Mouse (Mus musculus) hindlimb bud, embryonic 11.5 days (tissue): ENCODE data around the gene Ccdc181.
A peak's percentile ranks its signal among the peaks of the same experiment; 100 is the strongest.
"Not testable (repeated sequence)": the region's sequence is repeated elsewhere in the genome, so short reads cannot be mapped to it uniquely, and the experiment has no call there.

Experiments
- DNase-seq: peaks from one replicate; pipeline ENCODE4 v3.0.0-alpha.2; 2012; ENCODE audit warnings: low read depth, low spot score; ENCODE audit errors: extremely low spot score

The Ccdc181 gene

GRCm38 (mm10) chr1:164275455-164275954, at the start of gene Ccdc181:
Ccdc181 (plus strand) TSS chr1:164275585.
- peak; percentile 56 for DNase-seq

- not testable (repeated sequence) for DNase-seq
These were observed 43.3 kb upstream of the Ccdc181 start for GRCm38 (mm10) chr1:164231937-164232570.

- no peak for DNase-seq
These were observed 41.9 kb upstream of the Ccdc181 start for GRCm38 (mm10) chr1:164233447-164233846.

- DNase-seq: no peak
These were observed 40.3 kb upstream of the Ccdc181 start for GRCm38 (mm10) chr1:164235078-164235477.

- DNase-seq: no peak
These were observed 39.3 kb upstream of the Ccdc181 start for GRCm38 (mm10) chr1:164236078-164236477.

- DNase-seq: no peak
These were observed 33.9 kb upstream of the Ccdc181 start for GRCm38 (mm10) chr1:164241494-164241893.

GRCm38 (mm10) chr1:164242809-164243208, 32.6 kb upstream of the Ccdc181 start:
- DNase-seq: no peak

- DNase-seq: no peak
These were observed 27.9 kb upstream of the Ccdc181 start for GRCm38 (mm10) chr1:164247442-164247841.

- no peak for DNase-seq
These were observed 27.4 kb upstream of the Ccdc181 start for GRCm38 (mm10) chr1:164247971-164248370.

GRCm38 (mm10) chr1:164248465-164249331, 26.7 kb upstream of the Ccdc181 start, which contains the start of gene Slc19a2:
Slc19a2 (plus strand) TSS chr1:164249046.
- peak; percentile 74 for DNase-seq

- no peak for DNase-seq
These were observed 26.1 kb upstream of the Ccdc181 start for GRCm38 (mm10) chr1:164249332-164249711.

GRCm38 (mm10) chr1:164250391-164251150, 24.8 kb upstream of the Ccdc181 start:
- DNase-seq: no peak

- DNase-seq: no peak
These were observed 23.9 kb upstream of the Ccdc181 start for GRCm38 (mm10) chr1:164251438-164251837.

- DNase-seq: no peak
These were observed 22.8 kb upstream of the Ccdc181 start for GRCm38 (mm10) chr1:164252551-164252950.

GRCm38 (mm10) chr1:164254836-164255235, 20.5 kb upstream of the Ccdc181 start:
- DNase-seq: no peak

- no peak for DNase-seq
These were observed 15.0 kb upstream of the Ccdc181 start for GRCm38 (mm10) chr1:164260171-164261028.

- DNase-seq: no peak
These were observed 13.8 kb upstream of the Ccdc181 start for GRCm38 (mm10) chr1:164261553-164261952.

GRCm38 (mm10) chr1:164270941-164271340, 4.4 kb upstream of the Ccdc181 start:
- DNase-seq: no peak

GRCm38 (mm10) chr1:164273659-164274058, 1.7 kb upstream of the Ccdc181 start:
- DNase-seq: peak; percentile 63

GRCm38 (mm10) chr1:164276552-164276951, 1.2 kb downstream of the Ccdc181 start:
- no peak for DNase-seq
